Comparison of ENCODE assay signal across 8 mouse cellular contexts in genomic region chr13:75706457-75706856, GRCm38 (mm10). TPM values are rescaled to one million over a fixed set of nuclear protein-coding genes. Genes with fewer than 3 reads are reported as not detected.
DNase-seq lines count a peak whose midpoint lies in the region; ATAC-seq and TF ChIP-seq lines count a peak whose summit lies in the region.

Ell2 (plus strand) TSS chr13:75706757.

- peaks cover 17% of the 10 kb centered on the region for H3K4me1 ChIP-seq in embryonic facial prominence, embryonic 10.5 days
- H3K4me1 ChIP-seq in heart, embryonic 14.5 days (ENCODE audit: control insufficient read depth in 2 of 2, insufficient read depth in 2 of 2, low read length in 2 of 2) = peaks cover 0 to 9% of the 10 kb centered on the region in 2 experiments; a peak in 3 of 4 replicates
- no peaks in the 10 kb centered on the region for H3K4me1 ChIP-seq in limb, embryonic 11.5 days (ENCODE audit: control insufficient read depth, insufficient read depth, low read length)
- no peaks in the 10 kb centered on the region; the same call in 1 of the 2 replicates for H3K4me1 ChIP-seq in small intestine, adult 2 months (ENCODE audit: control insufficient read depth, insufficient read depth, insufficient read length, low read length)

- peak within 1 kb of the TSS; percentile 80 for H3K4me3 ChIP-seq in embryonic facial prominence, embryonic 10.5 days
- H3K4me3 ChIP-seq in heart, embryonic 14.5 days (ENCODE audit: control insufficient read depth in 1 of 2, insufficient read depth in 1 of 2, low read depth in 1 of 2, low read length in 2 of 2) = peak within 1 kb of the TSS; percentile 72 to 75
- H3K4me3 ChIP-seq in limb, embryonic 11.5 days (ENCODE audit: low read depth, low read length) = peak within 1 kb of the TSS; percentile 66
- H3K4me3 ChIP-seq in small intestine, adult 2 months (ENCODE audit: low read depth, low read length) = peak within 1 kb of the TSS; percentile 98

- peak within 1 kb of the TSS; percentile 85 for H3K27ac ChIP-seq in embryonic facial prominence, embryonic 10.5 days (replicated peaks)
- peak within 1 kb of the TSS; percentile 56 to 64 for H3K27ac ChIP-seq in heart, embryonic 14.5 days (replicated peaks in 1 of 2; ENCODE audit: control insufficient read depth in 1 of 2, insufficient read depth in 1 of 2, low read depth in 2 of 2, low read length in 2 of 2)
- no peak within 1 kb of the TSS for H3K27ac ChIP-seq in limb, embryonic 11.5 days (replicated peaks; ENCODE audit: low read depth, low read length)
- H3K27ac ChIP-seq in small intestine, adult 2 months (ENCODE audit: insufficient read depth, low read depth, low read length) = peak within 1 kb of the TSS; percentile 86

- intact Hi-C loops in left cerebral cortex, postnatal 4 days (cut with DNase I) = no loop called here

- 97% methylated on average over 1 of the region's 1 CpGs for WGBS in embryonic facial prominence, embryonic 10.5 days
- 83% methylated on average over 1 of the region's 1 CpGs for WGBS in heart, embryonic 14.5 days
- 83% methylated on average over 1 of the region's 1 CpGs for WGBS in limb, embryonic 11.5 days
- WGBS in small intestine, adult 2 months = 98% methylated on average over 1 of the region's 1 CpGs

- H3K9ac ChIP-seq in heart, embryonic 14.5 days (ENCODE audit: low read length) = peak within 1 kb of the TSS; percentile 80
- H3K9ac ChIP-seq in limb, embryonic 11.5 days (ENCODE audit: low read length) = peak within 1 kb of the TSS; percentile 74

- H3K9me3 ChIP-seq in embryonic facial prominence, embryonic 10.5 days = no peaks in the 10 kb centered on the region
- no peaks in the 10 kb centered on the region for H3K9me3 ChIP-seq in heart, embryonic 14.5 days (ENCODE audit: control insufficient read depth, low read length)
- no peaks in the 10 kb centered on the region for H3K9me3 ChIP-seq in limb, embryonic 11.5 days (ENCODE audit: control insufficient read depth, low read length)

- no peak for TF ChIP-seq CTCF in small intestine, adult 2 months (IDR thresholded peaks at IDR 0.05; ENCODE audit: extremely low read depth, insufficient read length, insufficient replicate concordance, low read depth, low read length)

- no peaks in the 10 kb centered on the region for H3K36me3 ChIP-seq in embryonic facial prominence, embryonic 10.5 days (replicated peaks)
- no peaks in the 10 kb centered on the region for H3K36me3 ChIP-seq in heart, embryonic 14.5 days (ENCODE audit: control insufficient read depth, insufficient read depth, low read length)
- H3K36me3 ChIP-seq in limb, embryonic 11.5 days (ENCODE audit: control insufficient read depth, insufficient read depth, low read length) = no peaks in the 10 kb centered on the region
- no peaks in the 10 kb centered on the region for H3K36me3 ChIP-seq in small intestine, adult 2 months (ENCODE audit: control insufficient read depth, insufficient read depth, low read length)

- DNase-seq in left cerebral cortex, adult 8-10 months (ENCODE audit: low spot score in 2 of 2) = no peak
- no peak for DNase-seq in left cerebral cortex, postnatal 4 days
- no peak for DNase-seq in embryonic facial prominence, embryonic 10.5 days (ENCODE audit: low spot score)
- no peak for DNase-seq in limb, embryonic 11.5 days (ENCODE audit: low spot score)
- no peak for DNase-seq in ovary, adult 18-20 months (ENCODE audit: low spot score)
- DNase-seq in embryo, embryonic 11 days = no peak

- ATAC-seq in heart, embryonic 14.5 days (ENCODE audit: insufficient number of reproducible peaks, insufficient read depth, low FRiP score, low read depth) = no peak
- no peak for ATAC-seq in limb, embryonic 11.5 days (ENCODE audit: insufficient number of reproducible peaks, low FRiP score, low TSS enrichment, low read depth)

- peaks cover 29% of the 10 kb centered on the region for H3K27me3 ChIP-seq in embryonic facial prominence, embryonic 10.5 days (replicated peaks; ENCODE audit: low read depth, poor library complexity, severe bottlenecking)
- H3K27me3 ChIP-seq in heart, embryonic 14.5 days (ENCODE audit: control insufficient read depth, insufficient read depth, low read length) = no peaks in the 10 kb centered on the region
- H3K27me3 ChIP-seq in limb, embryonic 11.5 days (ENCODE audit: control insufficient read depth, insufficient read depth, low read length) = peaks cover 12% of the 10 kb centered on the region
- H3K27me3 ChIP-seq in small intestine, adult 2 months (ENCODE audit: control insufficient read depth, insufficient read depth, low read length) = no peaks in the 10 kb centered on the region

- H3K4me2 ChIP-seq in heart, embryonic 14.5 days (ENCODE audit: low read length) = peak within 1 kb of the TSS; percentile 78
- H3K4me2 ChIP-seq in limb, embryonic 11.5 days (ENCODE audit: low read depth, severe bottlenecking) = peak within 1 kb of the TSS; percentile 69

- TF ChIP-seq POLR2A in small intestine, adult 2 months (IDR thresholded peaks at IDR 0.05; ENCODE audit: low read depth, low read length) = no peak

RNA-seq across cellular contexts. Expression of gene Ell2, which starts in this region (rescaled TPM):
- total RNA-seq in left cerebral cortex, adult 8-10 months (2022) = 10 to 100 TPM; 41.9 to 54.0 (median 49.3) TPM
- total RNA-seq in left cerebral cortex, postnatal 4 days (2021) = 10 to 100 TPM in 1 of 2 experiments, 1 to 10 TPM in 1; 9.3 to 10.9 TPM
- 4.4 and 4.6 TPM in 2 replicates for polyA plus RNA-seq in embryonic facial prominence, embryonic 10.5 days (2016; fragmentation: Nextera tagmentation; extraction: Ambion mirVana)
- polyA plus RNA-seq in heart, embryonic 14.5 days (2014; fragmentation: Nextera tagmentation; extraction: Ambion mirVana) = 3.6 and 3.8 TPM in 2 replicates
- polyA plus RNA-seq in limb, embryonic 11.5 days (2014; fragmentation: Nextera tagmentation; extraction: Ambion mirVana) = 4.3 and 4.8 TPM in 2 replicates
- polyA plus RNA-seq in small intestine, adult 2 months (2012; rRNA removed) = 4.0 and 10.2 TPM in 2 replicates
